ENCODE assay signal across 8 mouse cellular contexts in genomic region chr19:21747356-21747755, GRCm38 (mm10). TPM values are rescaled to one million over a fixed set of nuclear protein-coding genes. Genes with fewer than 3 reads are reported as not detected.
A peak's percentile ranks its signal among the peaks of the same experiment; 100 is the strongest.
DNase-seq lines count a peak whose midpoint lies in the region; ATAC-seq and TF ChIP-seq lines count a peak whose summit lies in the region.
"Had no signal": no experiment of that assay in that cellular context is flagged by ENCODE, and none has a peak within 500 bp of the region (broad histone marks: within the 10 kb centered on the region; RNA-seq: fewer than 3 reads in every experiment).

No protein-coding gene starts in this region.

- no peak for TF ChIP-seq EP300 in lung, postnatal 0 days (IDR thresholded peaks at IDR 0.05)

- H3K36me3 ChIP-seq in E14TG2a.4 (ENCODE audit: insufficient read depth, low read length): no peaks in the 10 kb centered on the region
- H3K36me3 ChIP-seq in lung, postnatal 0 days (ENCODE audit: insufficient read depth, low read length): no peaks in the 10 kb centered on the region
- H3K36me3 ChIP-seq: limb, embryonic 12.5 days had no signal

- H3K4me3 ChIP-seq in E14TG2a.4 (replicated peaks; ENCODE audit: low read length): no peak overlapping the region
- H3K4me3 ChIP-seq in lung, postnatal 0 days (ENCODE audit: low read depth, low read length): no peak overlapping the region
- H3K4me3 ChIP-seq: limb, embryonic 12.5 days had no signal

- no peak overlapping the region for H3K4me2 ChIP-seq in lung, postnatal 0 days (replicated peaks; ENCODE audit: low read depth, low read length)
- H3K4me2 ChIP-seq: limb, embryonic 12.5 days had no signal

- intact Hi-C loops in gastrocnemius, postnatal 14 days (cut with DNase I; ENCODE audit: low total_unique reads): loop anchor here (5.0 to 10.0 kb wide), 2 partner anchors 175 to 373 kb away; no protein-coding TSS in a partner anchor

- peaks cover under 1% of the 10 kb centered on the region; the same call in 1 of the 2 replicates for H3K4me1 ChIP-seq in E14TG2a.4 (replicated peaks; ENCODE audit: low read depth, low read length)
- no peaks in the 10 kb centered on the region for H3K4me1 ChIP-seq in lung, postnatal 0 days (ENCODE audit: insufficient read depth, low read depth, low read length)
- H3K4me1 ChIP-seq: limb, embryonic 12.5 days had no signal

- no peak overlapping the region for H3K27ac ChIP-seq in lung, postnatal 0 days (ENCODE audit: low read length)
- H3K27ac ChIP-seq: limb, embryonic 12.5 days had no signal

- H3K9me3 ChIP-seq in E14TG2a.4 (ENCODE audit: low read length): no peaks in the 10 kb centered on the region
- no peaks in the 10 kb centered on the region for H3K9me3 ChIP-seq in lung, postnatal 0 days (ENCODE audit: low read length)
- H3K9me3 ChIP-seq: limb, embryonic 12.5 days had no signal

- peak; percentile 28; the same call in 1 of the 2 replicates for ATAC-seq in lung, postnatal 0 days

- peaks cover 5% of the 10 kb centered on the region; the same call in 1 of the 2 replicates for H3K27me3 ChIP-seq in E14TG2a.4 (ENCODE audit: insufficient read depth, low read length)
- H3K27me3 ChIP-seq in lung, postnatal 0 days (replicated peaks; ENCODE audit: insufficient read depth, low read length): no peaks in the 10 kb centered on the region
- H3K27me3 ChIP-seq: limb, embryonic 12.5 days had no signal

- peak; percentile 84 for DNase-seq in ZHBTc4 (ENCODE audit: low read depth, low spot score)
- peak; percentile 78 to 79 for DNase-seq in cerebellum, postnatal 36 days
- DNase-seq in gastrocnemius, postnatal 14 days: peak; percentile 49
- DNase-seq in large intestine, adult 2 months (ENCODE audit: low read depth, low spot score): peak; percentile 52
- peak; percentile 79 for DNase-seq in lung, postnatal 0 days (ENCODE audit: low spot score)
- DNase-seq in right cerebral cortex, postnatal 4 days: peak; percentile 34

- TF ChIP-seq CTCF in E14TG2a.4 (conservative IDR thresholded peaks at IDR 0.05; ENCODE audit: low read length): peak; percentile 96
- peak; percentile 98 for TF ChIP-seq CTCF in lung, postnatal 0 days (IDR thresholded peaks at IDR 0.05)

- WGBS in large intestine, adult 2 months: 18% methylated on average over 4 of the region's 4 CpGs
- WGBS in lung, postnatal 0 days: 12% methylated on average over 4 of the region's 4 CpGs

- no peak overlapping the region for H3K9ac ChIP-seq in lung, postnatal 0 days (replicated peaks; ENCODE audit: low read depth)
- H3K9ac ChIP-seq: limb, embryonic 12.5 days had no signal

RNA-seq across cellular contexts. Expression of gene Cemip2, which starts 30.8 kb away (rescaled TPM):
- 1 to 10 TPM; 6.4 to 7.7 TPM for total RNA-seq in gastrocnemius, postnatal 14 days (2021)
- 3.6 and 5.2 TPM in 2 replicates for polyA plus RNA-seq in large intestine, adult 2 months (2012; rRNA removed)
- polyA plus RNA-seq in lung, postnatal 0 days (2015; fragmentation: Nextera tagmentation; extraction: Ambion mirVana): 46.7 and 47.2 TPM in 2 replicates

Comparison
In these comparisons a context has a peak if more than half of its experiments do, and no peak if none do; other contexts are left out.
1. DNase-seq: peak in every context shown above with its lines; median percentile 84 in ZHBTc4; 79 in lung, postnatal 0 days; 78 in cerebellum, postnatal 36 days; 52 in large intestine, adult 2 months; 49 in gastrocnemius, postnatal 14 days; 34 in right cerebral cortex, postnatal 4 days.